Mouse (Mus musculus): Measurements from ENCODE around the gene Nt5dc1.
"Not testable (repeated sequence)": the region's sequence is repeated elsewhere in the genome, so short reads cannot be mapped to it uniquely, and the experiment has no call there.

Nt5dc1 gene

GRCm38 (mm10) chr10:34309915-34310685 is 108.3 kb downstream of the Nt5dc1 start:
- DNase-seq = no peak

DNA sequence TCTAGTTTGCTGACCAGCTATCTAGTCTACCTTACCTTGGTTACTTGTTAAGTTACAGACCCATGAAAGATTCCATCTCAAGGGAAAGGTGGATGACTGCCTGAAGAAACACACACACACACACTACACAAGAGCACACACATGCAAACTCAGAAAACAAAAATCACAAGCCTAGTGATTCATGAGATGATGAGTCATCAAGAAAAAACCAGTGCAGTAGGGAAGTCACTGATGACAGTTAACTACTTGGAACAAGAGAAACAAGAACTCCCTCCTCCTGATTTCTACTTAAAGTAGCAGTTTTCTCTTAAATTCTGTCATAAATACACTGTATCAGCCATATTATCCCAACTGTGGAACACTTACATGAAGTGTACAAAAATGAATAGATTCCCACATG is 111.3 kb downstream of the Nt5dc1 start:
- no peak for DNase-seq

- no peak for DNase-seq
Observed at GRCm38 (mm10) chr10:34300368-34300767, 118.0 kb downstream of the Nt5dc1 start.

GRCm38 (mm10) chr10:34297980-34298753 is 120.2 kb downstream of the Nt5dc1 start:
- peak in 1 of 2 experiments; percentile 14 for DNase-seq

DNA sequence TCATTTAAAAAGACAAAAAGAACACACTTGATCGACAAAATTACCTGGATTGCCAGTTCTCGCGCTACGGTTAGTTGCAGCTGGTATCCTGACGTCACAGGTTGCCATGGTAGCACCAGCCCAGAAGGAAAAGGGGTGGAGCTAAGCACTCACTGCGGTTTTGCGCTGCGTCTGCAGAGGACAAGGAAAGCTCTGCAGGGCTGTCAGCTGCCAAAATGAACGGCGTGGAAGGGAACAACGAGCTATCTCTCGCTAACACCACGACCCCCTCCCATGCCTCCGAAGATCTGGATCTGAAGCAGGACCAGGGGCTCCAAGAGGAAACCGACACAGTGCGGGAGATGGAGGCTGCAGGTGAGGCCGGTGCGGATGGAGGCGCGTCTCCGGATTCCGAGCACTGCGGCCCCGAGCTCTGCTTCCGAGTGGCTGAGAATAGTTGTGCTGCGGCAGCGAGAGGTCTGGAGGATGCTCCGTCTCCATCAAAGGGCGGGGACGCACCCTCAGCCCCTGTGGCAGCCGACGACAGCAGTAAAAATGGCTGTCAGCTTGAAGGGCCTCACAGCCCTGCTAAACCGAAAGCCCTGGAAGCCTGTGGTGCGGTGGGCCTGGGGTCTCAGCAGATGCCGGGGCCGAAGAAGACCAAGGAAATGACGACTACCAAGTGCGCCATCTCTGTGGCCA is 120.9 kb downstream of the Nt5dc1 start, which contains the start of gene Tspyl4:
TSS of gene Tspyl4 (plus strand) at position 144 of the 681 bp plus-strand sequence.
- DNase-seq = peak; percentile 96 to 97

DNA sequence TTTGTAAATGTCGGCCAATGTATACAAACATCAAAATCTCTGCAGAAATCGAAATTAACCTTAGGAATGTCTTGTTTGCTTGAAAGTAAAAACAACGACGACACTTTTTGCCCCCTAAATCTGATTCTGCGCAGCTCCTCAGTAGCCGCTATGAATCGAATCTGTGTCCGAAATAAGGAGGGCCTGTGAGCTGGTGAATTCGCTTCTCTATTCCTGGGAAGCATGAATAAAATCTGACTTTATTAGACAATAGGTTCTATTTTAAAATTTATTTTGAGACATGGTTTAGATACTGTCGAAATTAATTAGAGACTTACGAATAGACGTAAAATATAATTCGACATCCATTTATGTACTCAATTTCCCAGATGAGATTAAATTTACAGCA is 121.4 kb downstream of the Nt5dc1 start:
- no peak for DNase-seq

GRCm38 (mm10) chr10:34282420-34283238 is 135.7 kb downstream of the Nt5dc1 start:
- peak; percentile 73 to 85 for DNase-seq

DNA sequence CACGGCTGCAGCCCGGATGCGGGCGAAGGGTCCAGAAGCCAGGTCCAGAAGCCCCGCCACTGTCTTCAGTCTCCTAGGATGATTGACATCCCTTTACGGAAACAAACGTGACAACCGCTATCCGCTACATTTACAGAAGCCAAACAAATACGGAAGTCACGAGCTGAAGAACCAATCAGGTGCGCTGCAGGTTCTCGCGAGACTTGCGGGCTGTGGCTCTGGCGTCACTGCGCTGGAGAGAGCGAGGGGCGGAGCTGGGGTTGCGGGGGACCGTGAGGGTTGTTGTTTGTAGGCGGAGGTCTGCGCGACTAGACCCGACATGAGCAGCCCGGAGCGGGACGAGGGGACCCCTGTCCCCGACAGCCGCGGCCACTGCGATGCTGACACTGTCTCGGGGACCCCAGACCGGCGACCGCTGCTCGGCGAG is 136.4 kb downstream of the Nt5dc1 start, which contains the start of gene Tspyl1:
TSS of gene Tspyl1 (plus strand) at position 229 of the 427 bp plus-strand sequence.
- peak; percentile 99 for DNase-seq

DNA sequence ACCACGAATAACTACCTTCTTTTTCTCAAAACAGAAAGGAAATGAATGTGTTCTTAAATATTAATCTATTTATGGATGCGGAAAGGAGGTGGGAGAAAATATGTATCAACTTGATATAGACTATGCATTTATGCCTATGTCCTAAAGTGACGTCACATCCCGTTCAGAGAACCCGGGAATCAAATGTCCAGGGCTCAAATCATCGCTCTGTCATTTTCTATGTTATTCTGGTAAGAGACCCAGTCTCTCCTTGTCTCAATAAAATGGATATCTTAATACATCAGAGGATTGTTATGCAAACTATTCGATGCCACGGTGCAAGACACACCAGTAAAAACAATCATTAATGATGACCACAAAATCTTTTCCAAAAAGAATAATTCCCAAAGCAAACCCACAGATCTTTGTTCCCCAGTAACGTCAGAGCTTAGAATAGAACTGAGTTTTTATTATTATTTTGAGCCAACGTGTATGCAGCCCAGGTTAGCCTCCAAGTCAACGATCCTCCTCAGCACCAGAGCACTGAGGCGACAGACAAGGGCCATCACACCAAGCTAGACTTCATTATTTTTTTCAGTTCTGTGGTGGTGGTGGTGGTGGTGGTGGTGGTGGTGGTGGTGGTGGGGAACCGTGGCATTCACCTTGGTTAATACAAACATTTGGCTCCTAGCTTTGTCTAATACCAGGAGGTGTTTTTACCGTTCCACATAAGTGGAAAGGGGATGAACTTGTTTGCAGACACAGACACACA is 137.0 kb downstream of the Nt5dc1 start:
- DNase-seq = no peak

DNA sequence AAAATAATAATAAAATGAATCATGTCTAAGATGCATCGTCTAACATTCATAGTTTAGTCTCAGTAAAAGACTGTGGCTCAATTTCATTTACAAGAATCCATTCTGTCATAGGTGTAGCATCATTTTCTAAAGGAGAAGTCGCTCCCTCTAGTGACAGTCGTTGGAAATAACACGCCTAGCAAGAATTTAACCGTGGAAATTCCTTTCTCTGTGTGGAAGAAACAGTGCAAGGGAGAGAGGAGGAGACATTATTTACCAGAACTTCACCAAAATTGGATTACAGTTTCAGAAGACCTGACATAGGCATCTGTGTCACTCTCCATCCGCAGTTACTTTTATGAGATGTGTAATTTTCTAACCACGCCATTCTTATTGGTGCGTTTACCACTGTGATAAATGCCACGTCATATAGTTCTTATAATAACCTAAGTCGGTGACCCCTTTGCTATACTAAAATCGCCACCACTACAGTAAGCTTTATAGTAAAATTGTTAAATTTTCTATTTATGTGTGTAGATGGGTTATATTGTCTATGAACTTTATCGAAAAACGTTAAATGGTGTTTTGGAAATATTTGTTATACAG is 137.7 kb downstream of the Nt5dc1 start:
- DNase-seq = peak; percentile 62 to 68

DNA sequence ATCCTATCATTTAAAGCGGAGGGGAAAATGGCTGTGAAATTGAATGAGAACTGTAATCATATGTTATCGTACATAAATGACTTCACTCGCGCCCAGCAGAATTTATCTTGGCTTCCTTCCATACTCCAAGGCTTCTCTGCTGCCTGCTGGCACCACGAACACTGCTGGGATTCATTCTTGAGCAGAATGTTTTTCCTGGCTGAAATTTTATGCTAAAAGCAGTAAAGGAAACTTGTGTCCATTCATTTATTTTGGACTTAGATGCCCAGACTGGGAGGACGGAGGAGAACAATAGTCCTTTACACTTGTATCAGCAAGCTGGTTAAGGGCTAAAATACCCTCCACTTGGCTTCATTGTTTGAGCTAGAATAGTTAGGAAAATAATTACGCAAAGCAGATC is 146.7 kb downstream of the Nt5dc1 start:
- no peak for DNase-seq

- no peak for DNase-seq
Observed at GRCm38 (mm10) chr10:34267312-34268070, 150.9 kb downstream of the Nt5dc1 start.

DNA sequence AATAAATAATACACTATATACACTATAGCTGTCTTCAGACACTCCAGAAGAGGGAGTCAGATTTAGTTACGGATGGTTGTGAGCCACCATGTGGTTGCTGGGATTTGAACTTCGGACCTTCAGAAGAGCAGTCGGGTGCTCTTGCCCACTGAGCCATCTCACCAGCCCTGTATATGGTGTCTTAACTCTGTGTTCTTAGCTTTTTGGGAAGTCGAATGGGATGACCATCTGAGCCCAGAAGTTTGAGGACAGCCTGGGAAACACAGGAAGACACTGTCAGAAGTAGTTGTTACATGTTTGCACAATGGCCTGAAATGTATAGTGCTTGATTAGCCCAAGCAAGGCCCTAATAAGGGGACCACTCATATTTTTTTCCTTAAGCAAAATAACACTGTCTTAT is 153.2 kb downstream of the Nt5dc1 start:
- no peak for DNase-seq

GRCm38 (mm10) chr10:34252833-34253232 is 165.5 kb downstream of the Nt5dc1 start:
- DNase-seq = not testable (repeated sequence)

DNA sequence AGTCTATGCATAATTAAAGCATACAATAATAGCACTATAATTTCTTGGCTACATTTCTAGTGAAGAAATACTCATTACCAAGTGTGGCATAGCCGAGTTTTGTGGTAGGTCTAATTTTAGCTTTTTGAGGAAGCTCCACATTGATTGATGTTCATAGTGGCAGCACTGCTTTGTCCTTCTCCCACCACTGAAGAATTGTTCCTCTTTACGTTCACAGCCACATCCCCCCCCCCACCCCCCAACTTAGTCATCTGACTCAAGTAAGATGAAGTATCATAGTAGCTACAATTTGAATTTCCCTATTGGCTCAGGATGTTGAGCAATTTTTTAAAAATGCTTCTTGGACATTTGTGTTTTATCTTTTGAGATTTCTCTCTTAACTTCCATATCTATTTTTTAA is 168.8 kb downstream of the Nt5dc1 start:
- no peak for DNase-seq

GRCm38 (mm10) chr10:34247757-34248156 is 170.6 kb downstream of the Nt5dc1 start:
- no peak for DNase-seq

- DNase-seq = peak in 1 of 2 experiments; percentile 6
Observed at GRCm38 (mm10) chr10:34246106-34246505, 172.2 kb downstream of the Nt5dc1 start.

DNA sequence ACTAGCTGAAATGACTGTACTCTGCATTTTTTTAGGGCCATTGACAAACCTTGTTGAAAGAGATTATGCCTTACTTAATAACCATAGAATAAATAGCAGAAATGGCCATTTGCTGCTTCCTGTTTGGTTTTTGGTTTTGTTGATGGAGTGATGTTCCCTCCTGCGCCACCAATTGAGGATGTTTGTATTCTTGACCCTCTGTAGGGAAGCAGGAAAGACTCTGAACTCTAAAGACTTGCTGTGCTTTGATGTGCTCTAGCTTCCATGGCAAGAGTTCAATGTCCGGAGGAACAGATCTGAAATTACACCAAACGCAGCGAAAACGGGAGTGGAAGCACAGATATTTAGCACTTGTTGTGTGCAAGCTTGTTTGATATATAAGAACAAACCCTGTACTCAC is 173.6 kb downstream of the Nt5dc1 start:
- DNase-seq = no peak

DNA sequence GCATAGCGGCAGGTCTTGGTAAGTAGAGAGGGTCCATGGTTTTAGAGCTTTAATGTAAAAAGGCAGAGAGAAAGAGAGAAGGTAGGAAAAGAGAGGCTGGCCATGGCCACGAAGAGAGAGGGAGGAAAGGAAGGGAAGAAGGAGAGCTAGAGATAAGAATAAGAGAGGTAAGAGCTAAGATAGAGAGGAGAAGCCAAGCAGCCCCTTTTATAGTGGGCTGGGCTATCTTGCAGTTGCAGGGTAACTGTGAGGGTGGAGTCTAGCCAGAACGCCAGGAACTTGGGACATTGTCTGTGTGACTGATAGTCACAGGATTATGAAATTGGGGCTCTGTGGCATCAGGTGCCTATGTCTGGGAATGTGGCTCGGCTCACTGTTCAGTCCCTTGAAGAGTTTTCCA is 179.8 kb downstream of the Nt5dc1 start:
- no peak for DNase-seq

Measured in kidney, postnatal 36 days (tissue).